Mouse (Mus musculus) lung, postnatal 0 days (tissue): ENCODE data around the gene Zbtb8a.

ENCODE experiments used
- CTCF ChIP-seq: IDR thresholded peaks from 2 replicates; pipeline ENCODE4 v1.5.1; 2016; ENCODE audit warnings: antibody characterized with exemption, mild to moderate bottlenecking
- EP300 ChIP-seq: IDR thresholded peaks from 2 replicates; pipeline ENCODE4 v1.6.1; 2016; ENCODE audit warnings: antibody characterized with exemption, mild to moderate bottlenecking, control low read depth

GRCm38 (mm10) chr4:129388404-129388803 is 10.5 kb upstream of the Zbtb8a start:
- TF ChIP-seq CTCF (no peak), EP300 (no peak)
